Mouse (Mus musculus) intestine, postnatal 0 days (tissue): ENCODE measurements around the gene Rimbp2. TPM values are rescaled to one million over a fixed set of nuclear protein-coding genes. Genes with fewer than 3 reads are reported as not detected.

ENCODE experiments used
- ATAC-seq: fragments of 200-750 bp; cut with Nextera tagmentation; 2 replicates; pipeline ENCODE4 v1.8.0; 2017; ENCODE audit warnings: mild to moderate bottlenecking, moderate TSS enrichment, moderate library complexity
- H3K27ac ChIP-seq: fragments of 300-500 bp; sonication (generic); 2 replicates; pipeline ENCODE4 v1.5.1; 2014; ENCODE audit warnings: mild to moderate bottlenecking, low read depth, low read length, moderate library complexity
- H3K27me3 ChIP-seq: fragments of 300-500 bp; sonication (generic); replicated peaks from 2 replicates; pipeline ENCODE4 v1.6.1; 2014; ENCODE audit warnings: low read length, mixed read lengths; ENCODE audit not compliant: control insufficient read depth, insufficient read depth
- H3K36me3 ChIP-seq: fragments of 300-500 bp; sonication (generic); 2 replicates; pipeline ENCODE4 v1.6.1; 2014; ENCODE audit warnings: mild to moderate bottlenecking, moderate library complexity; ENCODE audit not compliant: control insufficient read depth, insufficient read depth
- H3K4me1 ChIP-seq: fragments of 300-500 bp; sonication (generic); replicated peaks from 2 replicates; pipeline ENCODE4 v1.6.1; 2014; ENCODE audit warnings: antibody characterized with exemption, low read length, mixed read lengths; ENCODE audit not compliant: control insufficient read depth, insufficient read depth
- H3K4me2 ChIP-seq: fragments of 300-500 bp; sonication (generic); replicated peaks from 2 replicates; pipeline ENCODE4 v1.6.1; 2014; ENCODE audit warnings: low read depth, mild to moderate bottlenecking, moderate library complexity
- H3K4me3 ChIP-seq: fragments of 300-500 bp; sonication (generic); 2 replicates; pipeline ENCODE4 v1.5.1; 2014; ENCODE audit warnings: low read depth, low read length
- H3K9ac ChIP-seq: fragments of 300-500 bp; sonication (generic); 2 replicates; pipeline ENCODE4 v1.6.1; 2014; ENCODE audit warnings: mild to moderate bottlenecking, low read depth, low read length
- H3K9me3 ChIP-seq: fragments of 300-500 bp; sonication (generic); 2 replicates; pipeline ENCODE4 v1.6.1; 2016; ENCODE audit warnings: mixed run types; ENCODE audit not compliant: control insufficient read depth
- CTCF ChIP-seq: sonication (generic); IDR thresholded peaks from 2 replicates; pipeline ENCODE4 v1.5.1; 2016; ENCODE audit warnings: low read depth, mild to moderate bottlenecking, control low read depth, antibody characterized with exemption, moderate library complexity
- WGBS: fragments of 180-500 bp; shearing (Covaris S2); extraction: QIAGEN DNeasy Blood & Tissue Kit; methylation state at CpG from one replicate; pipeline ENCODE4 v1.1.7; 2014; 5-methylcytosine and 5-hydroxymethylcytosine counted together
- polyA plus RNA-seq: library from polyadenylated mRNA; unstranded; fragments of >200 nt; fragmentation: Nextera tagmentation; extraction: Ambion mirVana; gene quantifications from 2 replicates; pipeline ENCODE4 v1.2.1, GENCODE M21; 2015

The Rimbp2 gene
- polyA plus RNA-seq, 1 experiment from 2014 or later: 0.13 TPM

DNA sequence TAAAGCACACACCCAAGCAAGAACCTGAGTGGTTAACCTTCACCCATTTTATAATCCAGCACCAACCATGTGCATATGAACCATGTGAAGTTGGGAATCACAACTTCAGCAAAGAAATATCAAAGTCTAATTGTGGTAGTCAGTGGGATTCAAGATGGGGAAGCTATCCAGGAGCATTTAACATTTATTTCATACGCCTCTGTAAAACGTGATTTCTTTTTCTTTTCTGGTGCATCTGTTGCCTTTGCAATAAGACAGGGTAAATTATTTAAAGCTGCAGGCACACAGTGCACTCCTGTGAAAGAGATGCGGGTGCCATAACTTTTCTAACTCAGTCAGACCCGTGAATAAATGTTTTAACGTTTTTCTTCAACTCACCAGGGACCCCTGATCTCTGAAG, 58.4 kb downstream of the Rimbp2 start:
- H3K4me1 ChIP-seq: no peaks in the 10 kb centered on the region
- no peaks in the 10 kb centered on the region for H3K36me3 ChIP-seq
- ATAC-seq: no peak
- TF ChIP-seq CTCF: no peak
- whole genome bisulfite sequencing: 81% methylated on average over 5 of the region's 5 CpGs
- no peak overlapping the region for H3K4me3 ChIP-seq
- H3K4me2 ChIP-seq: no peak overlapping the region
- H3K27ac ChIP-seq: no peak overlapping the region
- no peak overlapping the region for H3K9ac ChIP-seq
- no peaks in the 10 kb centered on the region for H3K9me3 ChIP-seq
- no peaks in the 10 kb centered on the region for H3K27me3 ChIP-seq

DNA sequence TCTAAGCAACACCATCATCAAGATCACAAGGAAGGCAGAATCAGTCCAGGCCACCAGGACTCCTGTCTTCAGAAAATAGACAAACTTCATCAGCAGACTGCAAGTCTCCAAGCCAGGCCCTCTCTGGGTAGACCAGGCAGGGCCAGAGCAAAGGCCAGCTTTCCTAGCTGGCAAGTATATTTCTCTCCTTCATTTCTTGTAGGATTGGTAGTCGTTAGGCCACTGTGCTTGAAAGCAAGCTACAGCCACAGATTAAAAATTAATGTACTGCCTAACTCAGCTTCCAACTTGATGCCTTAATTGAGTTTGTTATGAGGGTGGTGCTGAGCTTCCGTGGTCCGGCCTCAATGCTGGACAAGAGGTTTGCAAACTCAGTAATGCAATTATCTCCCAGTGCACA, 65.7 kb downstream of the Rimbp2 start:
- H3K4me3 ChIP-seq: no peak overlapping the region
- no peak overlapping the region for H3K4me2 ChIP-seq
- no peaks in the 10 kb centered on the region for H3K36me3 ChIP-seq
- 61% methylated on average over 3 of the region's 3 CpGs for whole genome bisulfite sequencing
- no peaks in the 10 kb centered on the region for H3K27me3 ChIP-seq
- H3K9ac ChIP-seq: no peak overlapping the region
- H3K9me3 ChIP-seq: no peaks in the 10 kb centered on the region
- no peak for ATAC-seq
- no peaks in the 10 kb centered on the region; the same call in 1 of the 2 replicates for H3K4me1 ChIP-seq
- H3K27ac ChIP-seq: no peak overlapping the region
- TF ChIP-seq CTCF: no peak

DNA sequence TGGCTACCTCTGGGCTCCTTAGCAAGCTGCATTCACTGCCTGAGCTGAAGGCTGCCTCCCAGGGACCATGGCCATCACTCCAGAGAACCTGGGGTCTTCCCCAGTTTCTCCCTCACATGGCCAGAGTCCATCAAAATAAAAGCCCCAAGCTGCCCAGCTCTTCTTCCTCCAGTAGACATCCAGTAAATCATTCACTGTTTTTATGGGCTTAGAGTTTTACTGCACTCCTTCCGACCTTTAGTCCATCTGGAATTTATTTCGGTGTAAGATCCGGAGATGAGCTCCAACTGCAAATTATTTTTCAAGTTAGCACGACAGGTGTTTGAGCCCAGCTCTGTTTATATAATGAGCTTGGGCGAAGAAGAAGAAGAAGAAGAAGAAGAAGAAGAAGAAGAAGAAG, 69.0 kb downstream of the Rimbp2 start:
- 0 out of 2 replicates have a peak overlapping the region, but pooled peaks have one; percentile 3 for H3K4me2 ChIP-seq
- no peak for TF ChIP-seq CTCF
- no peaks in the 10 kb centered on the region for H3K27me3 ChIP-seq
- no peaks in the 10 kb centered on the region for H3K9me3 ChIP-seq
- no peak overlapping the region for H3K4me3 ChIP-seq
- ATAC-seq: peak; percentile 58; the same call in 1 of the 2 replicates
- WGBS: 35% methylated on average over 5 of the region's 5 CpGs
- H3K27ac ChIP-seq: no peak overlapping the region
- no peaks in the 10 kb centered on the region for H3K36me3 ChIP-seq
- no peak overlapping the region for H3K9ac ChIP-seq
- H3K4me1 ChIP-seq: no peaks in the 10 kb centered on the region; the same call in 1 of the 2 replicates

DNA sequence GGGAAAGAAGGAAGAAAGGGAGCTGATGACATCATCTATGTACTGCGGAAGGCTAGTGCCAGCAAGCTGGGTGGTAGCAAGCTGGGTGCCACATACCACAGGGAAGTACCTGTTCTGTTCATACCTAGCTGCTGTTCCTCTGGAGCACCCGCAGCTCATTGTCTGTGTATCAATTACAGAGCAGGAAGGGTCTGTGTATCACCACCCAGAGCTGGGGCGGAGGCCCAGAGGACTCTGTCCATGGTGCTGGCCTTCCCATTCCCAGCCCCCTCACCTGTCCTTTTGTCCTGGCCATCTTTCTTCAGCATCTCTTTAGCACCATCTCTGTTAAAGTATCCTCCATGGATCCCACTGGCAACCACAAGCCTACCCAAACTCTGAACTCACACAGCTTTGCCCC, 74.2 kb downstream of the Rimbp2 start:
- no peaks in the 10 kb centered on the region for H3K27me3 ChIP-seq
- no peak overlapping the region for H3K4me2 ChIP-seq
- H3K9me3 ChIP-seq: no peaks in the 10 kb centered on the region
- no peak overlapping the region for H3K27ac ChIP-seq
- H3K4me1 ChIP-seq: no peaks in the 10 kb centered on the region; the same call in 1 of the 2 replicates
- no peak for TF ChIP-seq CTCF
- 41% methylated on average over 3 of the region's 3 CpGs for WGBS
- ATAC-seq: no peak
- no peaks in the 10 kb centered on the region for H3K36me3 ChIP-seq
- H3K9ac ChIP-seq: no peak overlapping the region
- no peak overlapping the region for H3K4me3 ChIP-seq

DNA sequence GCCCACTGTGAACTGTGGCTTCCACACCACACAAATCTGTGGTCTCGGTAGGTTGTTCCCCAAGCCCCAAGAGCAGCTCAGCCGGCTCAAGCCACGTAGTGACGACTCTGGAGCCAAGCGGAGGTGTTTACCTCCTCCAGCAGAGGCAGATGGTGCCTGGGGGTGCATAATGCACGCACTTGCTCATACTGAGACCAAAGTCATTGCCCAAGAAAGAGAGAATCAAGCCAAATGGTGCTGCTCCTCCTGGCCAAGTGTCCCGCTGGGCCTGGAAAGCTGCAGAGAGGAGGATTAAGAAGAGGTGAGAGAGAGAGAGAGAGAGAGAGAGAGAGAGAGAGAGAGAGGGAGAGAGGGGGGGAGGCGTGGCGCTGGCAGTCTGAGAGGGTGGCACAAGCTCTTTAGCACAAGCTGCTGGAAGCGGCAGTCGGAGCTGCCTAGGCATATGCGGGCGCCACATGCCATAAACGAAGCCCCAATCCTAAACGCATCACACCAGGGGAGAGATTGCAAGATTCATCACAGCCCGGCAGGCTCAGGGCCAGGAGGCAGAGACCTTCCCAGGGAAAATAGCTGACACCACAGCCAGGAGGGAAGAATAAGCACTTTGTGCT, 75.8 kb downstream of the Rimbp2 start:
- Histone ChIP-seq H3K9ac (no peak overlapping the region), H3K27me3 (no peaks in the 10 kb centered on the region), H3K4me2 (no peak overlapping the region), H3K4me3 (no peak overlapping the region), H3K4me1 (no peaks in the 10 kb centered on the region), H3K9me3 (no peaks in the 10 kb centered on the region), H3K36me3 (no peaks in the 10 kb centered on the region), H3K27ac (no peak overlapping the region)
- no peak for TF ChIP-seq CTCF
- WGBS: 28% methylated on average over 14 of the region's 16 CpGs
- ATAC-seq: no peak

DNA sequence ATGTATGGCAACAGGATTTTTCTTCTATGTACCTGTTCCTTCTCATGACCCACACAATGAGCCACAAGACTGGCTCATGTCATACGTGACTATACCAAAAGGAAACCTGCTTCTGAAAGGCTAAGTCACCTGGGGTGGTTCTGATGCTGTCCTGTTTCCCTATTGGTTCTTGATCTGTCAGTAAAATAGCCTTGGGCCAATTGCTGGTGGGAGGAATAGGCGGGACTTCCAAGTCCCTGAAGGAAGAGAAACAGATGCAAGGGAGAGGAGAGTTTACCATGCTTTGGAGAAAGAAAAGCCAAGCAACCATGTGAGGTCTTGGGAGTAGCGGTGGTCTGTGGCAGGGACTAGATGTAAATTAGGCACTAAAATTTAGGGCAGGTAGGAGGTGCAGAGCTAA, 81.6 kb downstream of the Rimbp2 start:
- TF ChIP-seq CTCF: no peak

More for the DNA sequence above, 81.6 kb downstream of the Rimbp2 start:
- Histone ChIP-seq H3K4me2 (no peak overlapping the region), H3K9me3 (no peaks in the 10 kb centered on the region), H3K27me3 (no peaks in the 10 kb centered on the region), H3K27ac (no peak overlapping the region), H3K4me1 (no peaks in the 10 kb centered on the region), H3K4me3 (no peak overlapping the region), H3K9ac (no peak overlapping the region), H3K36me3 (no peaks in the 10 kb centered on the region)
- no peak for ATAC-seq
- WGBS: 65% methylated on average over 3 of the region's 3 CpGs
